Mouse (Mus musculus): ENCODE measurements around the gene Olfr549.

GRCm38 (mm10) chr7:102517051-102517335 lies 32.7 kb upstream of the Olfr549 start:
- TF ChIP-seq POLR2A (IDR thresholded peaks at IDR 0.05; ENCODE audit: insufficient read length, low read depth) (no peak), SRF (IDR thresholded peaks at IDR 0.05; ENCODE audit: control insufficient read depth, insufficient read length, low read depth) (no peak), MAX (IDR thresholded peaks at IDR 0.05; ENCODE audit: low read depth) (no peak), REST (IDR thresholded peaks at IDR 0.05; ENCODE audit: insufficient read depth, insufficient read length) (no peak), TCF3 (IDR thresholded peaks at IDR 0.05; ENCODE audit: insufficient read length, low read depth) (no peak), USF1 (IDR thresholded peaks at IDR 0.05; ENCODE audit: low read depth) (no peak), TCF12 (IDR thresholded peaks at IDR 0.05; ENCODE audit: insufficient read depth, poor library complexity, severe bottlenecking) (no peak), MYOD1 (IDR thresholded peaks at IDR 0.05; ENCODE audit: control insufficient read depth in 1 of 3, insufficient read length in 2 of 3, low read depth in 2 of 3) (no peak), E2F4 (IDR thresholded peaks at IDR 0.05; ENCODE audit: insufficient read depth) (no peak), CEBPB (IDR thresholded peaks at IDR 0.05; ENCODE audit: insufficient read depth, poor library complexity, severe bottlenecking) (no peak), POLR2AphosphoS2 (IDR thresholded peaks at IDR 0.05; ENCODE audit: insufficient read length, low read depth) (no peak), MYOG (IDR thresholded peaks at IDR 0.05; ENCODE audit: control insufficient read depth in 1 of 3, insufficient read depth in 1 of 3, insufficient read length in 2 of 3, low read depth in 2 of 3) (no peak)
